Mouse (Mus musculus): Measurements from ENCODE around the gene Hist3h2ba.

Hist3h2ba gene

DNA sequence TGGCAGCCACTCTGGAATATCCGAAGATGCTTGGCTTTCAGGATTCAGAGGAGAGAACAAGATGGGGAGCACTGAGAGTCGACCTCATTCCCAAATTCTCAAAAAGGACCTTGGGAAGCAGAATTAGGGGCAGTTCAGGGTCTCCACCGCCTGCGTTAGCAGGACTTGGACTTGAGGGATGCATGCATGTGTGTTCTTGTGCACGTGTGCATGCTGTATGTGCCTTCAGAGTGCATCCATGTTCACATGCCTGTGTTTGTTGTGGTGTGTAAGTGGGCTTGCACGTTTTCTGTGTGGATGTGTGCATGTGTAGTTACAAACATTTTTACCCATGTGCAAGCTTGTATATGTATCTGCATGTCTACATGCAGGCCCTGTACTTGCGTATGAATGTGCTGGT, 15.5 kb downstream of the Hist3h2ba start:
- no peak for DNase-seq (ENCODE audit: low spot score)

DNA sequence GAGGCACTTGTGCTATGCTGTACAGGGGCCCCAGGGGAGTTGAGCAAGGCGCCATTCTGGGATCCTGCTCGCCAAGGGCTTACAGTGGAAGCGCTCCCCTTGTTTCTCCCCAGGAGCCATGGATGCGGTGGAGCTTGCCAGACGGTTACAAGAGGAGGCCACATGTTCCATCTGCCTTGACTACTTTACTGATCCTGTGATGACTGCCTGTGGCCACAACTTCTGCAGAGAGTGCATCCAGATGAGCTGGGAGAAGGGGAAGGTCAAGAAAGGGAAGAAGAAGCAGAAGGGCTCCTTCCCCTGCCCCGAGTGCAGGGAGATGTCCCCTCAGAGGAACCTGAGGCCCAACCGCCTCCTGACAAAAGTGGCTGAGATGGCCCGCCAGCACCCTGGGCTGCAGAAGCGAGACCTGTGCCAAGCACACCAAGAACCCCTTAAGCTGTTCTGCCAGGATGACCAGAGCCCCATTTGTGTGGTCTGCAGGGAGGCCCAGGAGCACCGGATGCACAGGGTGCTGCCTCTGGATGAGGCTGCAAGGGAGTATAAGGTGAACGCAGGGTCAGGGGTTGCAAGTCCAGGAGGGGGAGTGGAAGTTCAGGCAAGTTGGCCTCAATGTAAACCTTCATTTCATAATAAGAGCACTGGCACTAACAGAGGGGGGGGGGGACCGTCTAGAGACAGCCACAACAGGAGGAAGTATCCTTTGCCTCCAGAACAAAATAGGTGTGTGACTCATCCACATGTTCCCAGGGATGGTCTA, 16.5 kb downstream of the Hist3h2ba start:
- DNase-seq (ENCODE audit: low spot score), result no peak

DNA sequence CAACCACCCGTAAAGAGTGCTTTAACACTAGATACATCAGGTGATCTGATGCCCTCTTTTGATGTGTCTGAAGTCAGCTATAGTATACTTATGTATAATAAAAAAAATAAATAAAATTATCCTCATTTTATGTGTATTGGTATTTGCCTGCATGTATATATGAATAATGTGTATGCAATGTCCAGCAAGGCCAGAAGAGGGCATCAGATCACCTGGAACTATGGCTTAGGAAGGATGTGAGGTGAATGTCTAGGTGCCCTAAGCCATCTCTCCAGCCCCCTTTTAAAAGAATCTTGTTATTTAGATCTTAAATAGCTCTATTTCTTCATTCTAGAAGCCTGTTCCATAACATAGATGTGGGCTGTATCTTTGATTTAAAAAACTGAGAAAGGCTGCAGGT, 18.6 kb downstream of the Hist3h2ba start:
- no peak for DNase-seq (ENCODE audit: low spot score)

DNA sequence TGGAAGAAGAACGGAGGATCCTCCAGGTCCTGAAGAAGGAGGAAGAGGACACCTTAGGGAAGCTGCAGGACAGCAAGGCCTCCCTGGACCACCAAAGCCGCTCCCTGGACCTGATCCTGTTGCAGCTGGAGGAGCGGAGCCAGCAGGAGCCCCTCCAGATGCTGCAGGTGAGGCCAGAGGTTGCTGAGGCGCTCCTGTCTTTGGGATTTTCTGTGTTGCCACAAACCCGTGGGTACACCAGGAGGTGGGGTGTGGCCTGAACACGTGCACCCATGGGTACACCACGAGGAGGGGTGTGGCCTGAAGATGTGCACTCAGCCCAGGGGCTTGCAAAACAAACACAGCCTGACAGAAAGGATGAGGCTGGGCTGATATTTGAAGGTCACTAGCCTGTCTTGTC, 19.8 kb downstream of the Hist3h2ba start:
- DNase-seq (ENCODE audit: low spot score), result no peak

DNA sequence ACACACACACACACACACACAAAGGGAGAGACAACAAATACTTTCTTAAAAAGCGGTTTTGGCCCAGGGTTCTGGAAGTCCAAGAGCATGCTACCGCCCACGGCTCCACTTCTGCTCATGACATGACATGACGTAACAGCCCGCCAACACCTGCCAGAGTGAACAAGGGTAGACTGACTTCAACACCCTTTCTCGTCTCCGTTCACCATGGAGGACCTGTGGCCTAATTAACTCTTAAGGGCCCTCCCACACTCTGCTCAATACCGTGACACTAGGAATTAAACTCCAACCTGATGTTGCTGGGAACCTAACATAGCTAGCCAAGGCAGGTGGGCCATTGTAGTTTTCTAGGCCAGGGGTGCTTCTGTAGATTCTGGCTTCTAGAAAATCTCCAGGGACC, 20.3 kb downstream of the Hist3h2ba start:
- no peak for DNase-seq (ENCODE audit: low spot score)

DNA sequence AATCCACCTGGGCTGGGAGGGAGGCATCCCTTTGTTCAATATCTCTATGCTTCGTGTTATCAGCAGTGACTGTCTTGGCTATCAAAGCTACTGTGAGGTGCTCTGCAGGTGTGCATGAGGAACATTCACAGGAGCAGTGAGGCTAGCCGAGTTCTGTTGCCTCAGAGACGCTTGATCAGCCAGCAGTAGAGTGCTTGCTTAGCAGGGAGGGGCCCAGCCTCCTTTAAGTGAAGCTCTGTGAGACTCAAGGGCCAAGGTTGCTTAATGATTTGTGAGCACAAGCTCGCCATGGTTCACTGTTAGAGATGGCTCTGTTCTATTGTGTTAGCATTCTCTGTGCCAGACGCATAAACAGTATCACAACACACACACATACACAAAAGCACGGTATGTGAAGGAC, 20.9 kb downstream of the Hist3h2ba start:
- no peak for DNase-seq (ENCODE audit: low spot score)

DNA sequence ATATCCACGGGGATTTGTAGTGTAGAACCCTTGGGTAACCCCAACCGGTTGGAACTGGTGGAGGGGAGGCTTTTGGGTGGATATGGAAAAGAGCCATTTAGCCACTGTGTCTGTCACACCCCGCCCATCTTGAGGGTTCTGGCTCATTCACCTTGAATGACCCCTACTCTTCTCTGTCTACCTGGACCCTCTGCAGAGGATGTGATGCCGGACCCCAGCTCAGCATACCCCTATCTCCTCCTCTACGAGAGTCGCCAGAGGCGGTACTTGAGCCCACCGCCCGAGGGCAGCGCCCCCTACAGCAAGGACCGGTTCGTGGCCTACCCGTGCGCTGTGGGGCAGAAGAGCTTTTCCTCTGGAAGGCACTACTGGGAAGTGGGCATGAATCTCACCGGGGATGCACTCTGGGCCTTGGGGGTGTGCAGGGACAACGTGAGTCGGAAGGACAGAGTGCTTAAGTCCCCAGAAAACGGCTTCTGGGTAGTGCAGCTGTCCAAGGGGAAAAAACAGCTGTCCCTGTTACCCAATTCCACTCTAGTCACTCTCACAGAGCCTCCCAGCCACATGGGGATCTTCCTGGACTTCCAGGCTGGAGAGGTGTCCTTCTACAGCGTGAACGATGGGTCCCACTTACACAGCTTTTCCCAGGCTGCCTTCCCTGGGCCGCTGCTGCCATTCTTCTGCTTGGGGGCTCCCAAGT, 22.3 kb downstream of the Hist3h2ba start:
- no peak for DNase-seq (ENCODE audit: low spot score)

DNA sequence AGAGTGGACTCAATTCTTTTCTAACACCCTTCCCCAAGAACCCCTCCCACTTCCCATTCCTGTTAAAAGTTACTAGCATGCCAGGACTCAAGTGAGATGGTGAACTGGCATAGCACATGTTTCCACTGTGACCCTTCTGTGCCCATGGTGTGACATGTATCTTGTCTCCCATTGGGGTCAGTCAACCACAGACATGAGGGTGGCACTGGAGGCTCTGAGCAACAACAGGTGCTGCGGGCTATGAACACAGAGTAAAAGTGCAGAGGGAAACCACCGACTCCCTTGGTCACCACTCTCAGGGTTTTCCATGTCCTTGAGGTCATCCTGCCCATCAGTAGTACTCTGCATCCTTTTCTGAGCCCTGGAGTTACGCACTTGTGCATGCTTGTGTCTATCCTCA, 23.1 kb downstream of the Hist3h2ba start:
- DNase-seq (ENCODE audit: low spot score), result no peak

DNA sequence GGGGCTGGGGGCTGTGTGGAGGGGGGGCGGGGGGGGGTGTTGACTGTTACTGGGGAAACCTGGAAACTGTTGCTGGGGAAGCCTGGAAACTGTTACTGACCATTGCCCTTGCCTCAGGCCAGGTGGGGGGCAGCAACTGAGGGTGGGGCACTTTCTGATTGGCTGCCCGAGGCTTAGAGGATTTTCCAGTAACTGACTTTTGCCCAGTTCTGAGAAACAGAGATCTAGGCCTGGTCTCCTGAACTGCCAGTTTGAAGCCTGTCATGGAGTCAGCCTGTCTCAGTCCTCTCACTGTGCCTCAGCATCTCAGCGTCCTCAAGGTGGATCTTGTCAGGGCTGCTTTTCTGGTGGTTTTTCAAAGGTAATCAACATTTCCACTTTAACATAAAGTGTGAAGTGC, 25.7 kb downstream of the Hist3h2ba start:
- DNase-seq (ENCODE audit: low spot score), result no peak

DNA sequence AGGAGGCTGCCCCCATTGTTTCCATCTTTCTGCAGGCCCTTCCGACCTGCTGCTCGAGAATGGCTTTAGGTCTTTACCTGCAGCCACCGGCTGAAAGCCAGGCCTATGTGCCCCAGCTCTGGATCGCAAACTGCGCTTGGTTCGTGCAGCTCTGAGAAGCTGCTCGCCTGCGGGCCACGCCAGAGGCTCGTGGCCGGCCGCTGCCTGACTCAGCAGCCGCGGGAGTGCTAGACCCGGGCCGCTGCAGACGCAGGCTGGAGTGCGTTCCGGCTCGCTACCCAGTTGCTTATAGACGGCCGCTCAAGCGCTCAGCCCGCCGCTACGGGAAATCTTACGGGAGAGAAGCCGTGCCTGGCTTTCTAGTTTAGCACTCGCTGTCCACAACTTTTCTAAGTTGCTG, 28.4 kb downstream of the Hist3h2ba start:
- peak; percentile 66 for DNase-seq (ENCODE audit: low spot score)

DNA sequence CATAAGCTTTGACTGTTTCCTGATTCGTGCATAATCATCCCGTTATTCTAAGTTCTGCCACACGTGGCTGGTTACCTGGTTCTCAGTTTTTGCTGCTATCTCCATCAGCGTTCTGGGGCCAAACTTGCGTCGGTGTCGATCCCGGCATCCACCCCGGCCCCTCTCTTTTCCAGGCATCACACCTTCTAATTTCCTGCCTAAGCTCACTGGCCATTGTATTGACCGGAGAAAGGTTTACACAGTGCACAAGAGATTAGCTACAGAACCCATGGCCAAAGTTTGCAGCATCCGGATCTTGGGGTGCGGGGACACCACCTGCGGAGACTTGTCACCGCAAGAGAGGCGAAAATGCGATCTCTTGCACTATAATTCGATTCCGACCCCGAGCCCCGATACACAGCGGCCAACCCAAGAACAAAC, 28.9 kb downstream of the Hist3h2ba start:
- DNase-seq (ENCODE audit: low spot score), result no peak

DNA sequence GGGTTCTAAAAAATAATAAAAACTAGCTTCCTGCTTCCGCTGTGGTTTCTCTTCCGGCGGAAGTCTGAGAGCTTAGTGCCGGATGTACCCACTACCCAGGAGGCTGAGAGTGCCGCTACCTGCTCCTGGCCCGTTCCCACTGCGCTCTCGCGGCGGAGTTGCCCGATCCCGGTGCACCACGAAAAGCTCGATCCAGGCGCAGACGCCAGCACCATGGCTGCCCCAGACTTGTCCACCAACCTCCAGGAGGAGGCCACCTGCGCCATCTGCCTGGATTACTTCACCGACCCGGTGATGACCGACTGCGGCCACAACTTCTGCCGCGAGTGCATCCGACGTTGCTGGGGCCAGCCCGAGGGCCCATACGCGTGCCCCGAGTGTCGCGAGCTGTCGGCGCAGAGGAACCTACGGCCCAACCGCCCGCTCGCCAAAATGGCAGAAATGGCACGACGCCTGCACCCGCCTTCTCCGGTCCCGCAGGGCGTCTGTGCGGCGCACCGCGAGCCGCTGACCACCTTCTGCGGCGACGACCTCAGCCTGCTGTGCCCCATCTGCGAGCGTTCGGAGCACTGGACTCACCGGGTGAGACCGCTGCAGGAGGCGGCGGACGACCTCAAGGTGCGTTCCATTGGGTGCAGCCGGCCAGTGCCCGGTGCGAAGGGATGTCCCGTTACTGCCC, 29.4 kb downstream of the Hist3h2ba start, which contains the start of gene Trim11:
Trim11 (plus strand) TSS at position 67 of the 679 bp plus-strand sequence.
- peak; percentile 86 for DNase-seq (ENCODE audit: low spot score)

DNA sequence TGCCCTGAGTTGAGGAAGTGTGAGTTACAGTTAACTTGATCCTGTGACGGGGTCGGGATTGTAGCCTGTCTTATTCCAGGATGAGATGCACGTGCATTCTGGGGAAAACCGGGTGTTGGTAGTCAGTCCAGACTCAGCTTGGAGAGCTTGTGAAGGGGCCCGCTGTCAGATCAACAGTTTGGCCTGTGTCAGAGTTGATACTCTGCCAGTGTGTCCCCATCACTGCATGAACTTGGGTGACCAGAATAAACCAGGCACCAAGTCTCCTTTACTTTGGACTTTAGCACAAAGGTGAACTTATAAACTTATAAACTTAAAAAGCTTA, 29.9 kb downstream of the Hist3h2ba start:
- DNase-seq (ENCODE audit: low spot score), result no peak

DNA sequence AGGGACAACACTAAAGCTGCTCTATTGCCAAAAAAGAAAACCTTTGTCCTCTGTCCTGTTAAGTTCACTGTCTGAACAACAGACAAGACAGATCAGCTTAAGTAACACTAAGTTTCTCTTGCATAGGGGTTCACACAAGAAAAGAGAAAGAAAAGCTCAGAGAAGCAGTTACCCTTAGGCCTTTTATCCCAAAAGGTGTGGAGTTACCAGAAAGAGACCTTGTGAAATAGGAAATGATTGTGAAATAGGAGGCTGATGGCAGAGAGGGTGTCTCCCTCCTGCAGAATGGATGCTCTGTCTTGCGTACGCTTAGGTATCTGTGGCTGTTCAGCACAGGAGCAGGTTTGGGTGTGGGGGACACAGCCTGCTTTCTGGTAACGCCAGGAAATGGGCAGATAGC, 30.5 kb downstream of the Hist3h2ba start:
- no peak for DNase-seq (ENCODE audit: low spot score)

DNA sequence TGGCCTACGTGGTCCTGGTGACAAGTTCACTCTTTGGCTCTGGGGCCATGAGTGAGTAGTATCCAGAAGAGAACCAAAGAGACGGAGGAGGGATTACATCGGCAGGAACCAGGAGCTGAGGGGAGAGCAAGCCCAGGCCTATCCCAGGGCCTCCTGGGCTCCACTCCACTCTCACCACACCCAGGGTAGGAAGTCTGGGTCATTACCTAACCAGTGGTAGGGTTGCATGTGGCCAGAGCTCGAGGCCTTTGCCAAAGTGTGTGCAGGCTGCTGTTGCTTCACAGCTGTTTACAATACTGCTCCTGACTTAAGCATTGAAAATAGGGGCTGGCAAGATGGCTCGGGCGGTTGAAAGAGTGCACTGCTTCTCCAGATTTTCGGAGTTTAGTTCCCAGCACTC, 30.9 kb downstream of the Hist3h2ba start:
- peak; percentile 53 for DNase-seq (ENCODE audit: low spot score)

DNA sequence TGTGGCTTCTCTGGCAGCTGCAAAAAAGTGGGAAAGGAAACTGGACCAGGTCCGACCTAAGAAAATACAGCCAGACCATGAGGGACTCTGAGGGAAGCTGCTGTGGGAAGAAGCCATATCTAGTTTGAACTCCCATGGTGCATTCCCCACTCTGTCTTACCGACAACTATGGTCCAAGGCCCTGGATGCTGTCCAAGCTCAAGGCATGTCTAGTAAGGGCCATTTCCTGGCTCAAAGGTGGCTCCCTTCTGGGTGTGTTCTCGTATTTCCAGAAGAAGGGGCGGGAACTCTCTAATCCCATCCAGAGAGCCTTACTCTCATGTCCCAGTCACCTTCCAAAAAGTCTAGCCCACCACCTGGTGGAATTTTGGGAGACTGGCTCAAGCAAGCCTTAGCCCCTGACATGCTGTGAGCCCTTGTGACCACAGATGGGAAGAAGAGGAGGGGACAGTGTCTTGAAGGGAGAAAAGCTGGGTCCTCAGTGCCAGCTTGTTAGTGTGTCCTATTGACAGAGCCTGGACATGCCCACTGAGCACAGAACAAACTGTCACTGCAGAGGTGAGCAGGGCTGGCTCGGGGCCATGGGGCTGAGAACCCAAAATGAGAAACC, 31.8 kb downstream of the Hist3h2ba start:
- no peak for DNase-seq (ENCODE audit: low spot score)

DNA sequence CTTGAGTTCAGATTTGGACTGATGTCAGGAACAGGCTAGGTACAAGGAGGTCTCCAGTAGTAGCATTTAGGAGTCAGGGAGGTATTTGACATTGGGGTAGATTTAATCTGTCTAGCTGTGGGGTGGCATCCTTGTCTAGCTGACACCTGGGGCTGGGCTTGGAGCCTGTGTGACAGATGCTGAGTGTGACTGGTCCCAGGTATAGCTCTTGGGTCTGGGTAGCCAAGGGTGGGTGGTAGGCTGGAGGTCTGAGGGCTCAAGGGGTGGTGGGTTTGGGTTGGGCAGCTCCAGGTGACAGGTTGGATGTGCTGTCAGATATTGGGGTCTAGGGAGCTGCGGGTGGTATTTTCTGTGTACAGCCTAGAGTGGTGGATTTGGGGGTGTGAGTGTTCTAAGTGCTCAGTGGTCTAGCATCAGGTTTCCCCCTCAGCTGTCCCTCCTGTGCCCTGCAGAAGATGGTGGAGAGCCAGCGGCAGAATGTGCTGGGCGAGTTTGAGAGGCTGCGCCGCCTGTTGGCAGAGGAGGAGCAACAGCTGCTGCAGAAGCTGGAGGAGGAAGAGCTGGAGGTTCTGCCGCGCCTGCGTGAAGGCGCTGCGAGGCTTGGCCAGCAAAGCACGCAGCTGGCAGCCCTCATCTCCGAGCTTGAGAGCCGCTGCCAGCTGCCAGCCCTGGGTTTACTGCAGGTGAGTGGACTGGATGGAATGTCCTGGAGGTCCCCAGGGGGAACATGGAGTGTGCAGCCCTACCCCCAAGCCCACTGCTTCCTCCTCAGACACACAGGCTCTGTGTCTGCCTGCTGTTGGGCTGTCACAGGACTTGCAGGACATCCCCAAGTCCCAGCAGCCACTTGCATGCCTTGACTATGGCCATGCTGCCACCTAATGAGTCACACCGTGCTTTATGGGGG, 33.1 kb downstream of the Hist3h2ba start:
- peak; percentile 72 for DNase-seq (ENCODE audit: low spot score)

DNA sequence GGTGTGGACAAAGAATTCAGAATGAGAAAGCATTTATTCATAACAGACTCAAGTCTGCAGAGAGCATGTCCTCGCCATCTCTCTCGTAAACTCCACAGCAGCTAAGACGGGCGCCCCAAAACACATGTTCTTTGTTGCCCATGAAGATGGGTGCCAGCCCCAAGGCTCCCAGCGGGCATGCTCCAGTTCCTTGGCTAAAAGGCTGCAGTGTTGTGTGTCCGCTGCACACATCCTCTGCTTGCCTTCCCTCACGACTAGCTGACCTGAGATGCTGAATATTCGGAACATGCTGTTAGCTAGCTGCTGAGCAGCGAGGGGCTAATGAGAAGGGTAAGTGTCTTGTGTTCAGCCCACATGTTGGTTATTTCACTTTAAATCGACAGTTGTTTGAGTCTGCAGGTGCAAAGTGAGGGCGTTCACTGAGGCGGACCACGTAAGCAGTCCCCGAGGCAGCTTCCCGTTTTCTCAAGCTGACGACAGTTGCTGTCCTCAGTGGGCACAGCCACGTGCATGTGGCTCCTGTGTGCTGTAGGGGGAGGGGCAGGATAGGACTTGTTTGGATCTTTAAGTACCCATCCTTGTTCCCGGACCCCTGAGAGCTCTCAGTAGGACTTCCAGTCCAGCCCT, 33.9 kb downstream of the Hist3h2ba start:
- no peak for DNase-seq (ENCODE audit: low spot score)

DNA sequence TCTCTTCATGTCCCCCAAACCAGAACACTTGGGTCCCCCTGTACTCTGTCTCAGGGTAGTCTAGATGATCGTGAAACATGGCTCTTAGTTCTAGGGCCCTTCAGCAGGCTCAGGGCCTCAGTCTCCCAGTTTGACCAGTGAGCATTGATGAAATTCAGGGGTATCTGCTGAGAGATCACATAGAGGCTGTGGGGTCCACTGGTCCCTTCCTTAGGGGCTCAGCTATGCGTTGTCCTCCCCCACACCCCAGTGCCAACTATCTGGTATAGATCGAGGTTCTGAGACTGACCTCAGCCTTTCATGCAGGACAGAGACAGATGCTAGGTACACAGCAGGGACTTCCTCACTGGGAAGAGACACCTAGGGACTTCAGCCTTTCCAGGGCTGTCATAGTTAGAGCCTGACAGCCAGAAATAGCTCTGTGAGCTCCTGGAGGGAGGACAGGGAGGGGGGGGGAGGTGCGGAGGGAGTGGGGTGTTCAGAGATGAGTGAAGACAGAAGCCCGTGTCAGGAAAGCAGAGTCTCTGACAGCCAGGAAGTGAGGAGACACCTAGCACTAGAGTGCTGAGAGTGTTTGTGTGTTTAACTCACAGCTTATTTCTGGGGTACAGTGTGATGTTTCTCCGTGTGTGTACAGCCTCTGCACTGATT, 35.1 kb downstream of the Hist3h2ba start:
- DNase-seq (ENCODE audit: low spot score), result no peak

DNA sequence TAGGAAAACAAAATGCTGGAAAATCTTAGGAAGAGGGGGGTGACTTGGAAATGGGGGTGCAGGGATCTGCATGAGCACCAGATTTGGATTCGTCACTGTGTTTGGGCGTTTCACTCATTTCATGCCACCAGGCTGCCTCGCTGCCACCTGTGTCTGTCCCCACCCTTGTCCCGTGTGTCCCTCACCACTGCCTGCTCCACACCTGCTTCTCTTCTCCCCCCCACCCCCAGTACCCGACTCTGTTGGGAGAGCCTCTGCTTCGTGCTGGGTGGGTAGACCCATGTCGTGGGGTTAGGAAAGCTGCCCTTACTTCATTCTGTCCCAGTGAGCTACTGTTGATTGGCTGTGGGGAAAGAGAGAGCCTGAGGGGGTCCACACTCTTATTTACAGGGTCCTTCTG, 35.9 kb downstream of the Hist3h2ba start:
- DNase-seq (ENCODE audit: low spot score), result no peak
